Mouse (Mus musculus): ENCODE data around the gene Prkd2. TPM values are rescaled to one million over a fixed set of nuclear protein-coding genes. Genes with fewer than 3 reads are reported as not detected.
A peak's percentile ranks its signal among the peaks of the same experiment; 100 is the strongest.

Gene Prkd2
- total RNA-seq (2014; fragmentation: Nextera tagmentation) (14.2 and 19.8 TPM in 2 replicates), total RNA-seq (2017) (5.2 and 14.9 TPM in 2 replicates)

DNA sequence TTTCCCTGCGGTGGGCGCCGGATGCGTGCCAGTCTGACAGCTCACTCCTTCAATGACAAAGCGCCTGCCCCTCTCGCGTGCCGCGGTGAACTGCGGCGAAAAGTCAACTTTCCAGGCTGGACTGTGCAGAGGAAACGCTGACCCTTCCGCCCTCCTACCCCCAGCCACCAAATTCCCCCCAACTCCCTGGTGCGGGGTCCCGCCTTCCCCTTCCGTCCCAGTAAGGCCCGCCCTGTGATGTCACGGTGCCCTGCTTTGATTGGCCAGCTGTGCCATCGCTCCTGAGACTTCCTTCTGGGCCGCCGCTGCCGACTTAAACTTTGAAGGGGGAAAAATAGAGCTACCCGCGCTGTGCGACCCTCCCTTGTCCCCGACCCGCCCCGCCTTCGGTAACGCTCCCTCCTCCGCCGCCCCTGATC, at the start of gene Prkd2:
Gene Prkd2, plus strand, starts transcription at position 258 of the 419 bp plus-strand sequence.
- ATAC-seq (replicated peaks; ENCODE audit: low FRiP score, low TSS enrichment, poor library complexity, severe bottlenecking) = peak; percentile 74

DNA sequence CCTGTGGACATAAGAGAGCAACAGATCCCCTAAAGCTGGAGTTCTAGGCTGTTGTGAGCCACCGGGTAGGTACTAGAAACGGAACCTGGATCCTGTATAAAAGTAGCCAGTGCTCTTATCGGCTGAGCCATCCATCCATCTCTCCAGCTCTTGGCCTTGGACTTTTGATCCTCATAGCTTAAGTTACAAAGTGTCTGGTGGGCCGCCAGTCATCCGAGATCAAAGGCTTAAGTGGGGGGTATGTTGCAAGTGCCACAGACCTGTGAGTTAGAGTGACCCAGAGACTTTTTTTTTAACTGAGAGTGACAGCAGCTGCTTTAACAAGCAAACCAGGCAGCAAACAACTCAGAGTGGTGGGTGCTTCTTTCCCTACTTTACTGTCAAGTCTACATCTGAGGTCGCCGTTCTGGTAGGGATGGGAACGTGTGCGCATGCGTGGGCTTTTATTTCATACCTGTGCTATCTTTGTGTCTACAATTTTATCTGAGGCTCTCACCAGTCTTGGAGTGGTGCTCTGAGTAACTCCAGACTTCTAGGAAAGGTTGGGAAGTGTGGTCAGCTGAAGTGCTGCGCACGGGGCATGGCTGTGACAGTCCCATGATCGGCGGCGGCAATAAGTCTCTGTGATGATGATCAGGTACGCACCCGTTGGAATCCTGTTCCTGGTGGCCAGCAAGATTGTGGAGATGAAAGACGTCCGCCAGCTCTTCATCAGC, 49.5 kb upstream of the Prkd2 start:
- no peak for ATAC-seq (replicated peaks; ENCODE audit: low FRiP score, low TSS enrichment, poor library complexity, severe bottlenecking)

DNA sequence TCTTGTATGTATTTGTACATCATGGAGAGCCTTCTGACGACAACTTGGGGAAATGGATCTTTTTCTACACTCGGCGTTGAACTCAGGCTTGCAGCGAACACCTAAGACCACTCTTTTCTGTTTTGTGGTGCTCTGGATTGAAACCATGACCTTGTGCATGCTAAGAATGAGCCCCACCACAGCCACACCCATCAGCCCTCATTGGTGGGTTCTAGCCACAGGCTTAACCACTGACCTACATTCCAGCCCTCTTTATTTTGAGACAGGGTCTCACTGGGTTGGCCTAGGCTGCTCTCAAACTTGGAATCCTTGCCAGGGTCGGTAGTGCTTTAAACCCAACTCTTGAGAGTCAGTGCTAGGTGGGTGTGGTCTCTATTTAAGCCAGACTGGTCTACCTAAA, 47.8 kb upstream of the Prkd2 start:
- no peak for ATAC-seq (replicated peaks; ENCODE audit: low FRiP score, low TSS enrichment, poor library complexity, severe bottlenecking)

DNA sequence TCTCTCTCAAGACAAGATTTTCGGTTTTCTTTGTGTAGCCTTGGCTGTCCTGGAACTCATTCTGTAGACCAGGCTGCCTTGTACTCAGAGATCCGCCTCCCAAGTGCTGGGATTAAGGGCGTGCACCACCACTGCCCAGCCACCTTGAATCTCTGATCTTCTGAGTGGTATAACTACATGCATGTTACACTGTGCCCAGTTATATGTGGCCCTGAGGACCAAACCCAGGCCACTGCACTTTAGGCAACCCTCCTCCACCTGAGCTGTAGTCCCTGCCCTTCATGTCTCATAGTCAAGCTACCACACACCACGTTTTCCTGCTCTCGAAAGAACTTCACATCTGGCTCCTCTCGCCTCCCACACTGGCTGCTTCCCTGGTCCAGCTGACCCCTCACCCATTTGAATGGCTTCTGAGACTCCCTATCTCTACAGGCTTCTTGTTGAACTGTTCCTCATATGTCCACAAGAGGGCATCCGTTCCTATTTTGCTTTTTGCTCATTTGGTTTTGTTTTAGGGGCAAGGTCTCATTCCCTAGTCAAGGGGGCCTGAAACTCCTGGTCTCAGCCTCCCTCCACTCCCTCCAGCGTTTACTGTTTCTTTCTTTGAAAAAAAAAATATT, 38.2 kb upstream of the Prkd2 start:
- peak; percentile 81 for ATAC-seq (replicated peaks; ENCODE audit: low FRiP score, low TSS enrichment, poor library complexity, severe bottlenecking)

DNA sequence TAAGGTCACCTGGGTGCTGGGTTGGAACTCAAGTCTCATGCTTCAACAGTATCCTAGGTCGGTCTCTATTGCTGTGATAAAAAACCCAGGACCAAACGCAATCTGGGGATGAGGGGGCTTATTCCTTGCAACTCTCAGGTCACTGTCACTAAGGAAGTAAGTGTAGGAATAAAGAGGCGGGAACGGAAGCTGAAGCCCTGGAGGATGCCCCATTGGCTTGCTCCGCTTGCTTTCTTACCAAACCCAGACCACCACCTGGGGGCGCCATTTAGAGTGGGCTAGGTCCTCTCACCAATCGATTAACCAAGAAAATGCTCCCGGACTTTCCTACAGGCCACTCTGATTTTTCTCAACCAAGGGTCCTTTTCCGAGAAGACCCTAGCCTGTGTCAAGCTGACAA, 34.8 kb upstream of the Prkd2 start:
- no peak for ATAC-seq (replicated peaks; ENCODE audit: low FRiP score, low TSS enrichment, poor library complexity, severe bottlenecking)

DNA sequence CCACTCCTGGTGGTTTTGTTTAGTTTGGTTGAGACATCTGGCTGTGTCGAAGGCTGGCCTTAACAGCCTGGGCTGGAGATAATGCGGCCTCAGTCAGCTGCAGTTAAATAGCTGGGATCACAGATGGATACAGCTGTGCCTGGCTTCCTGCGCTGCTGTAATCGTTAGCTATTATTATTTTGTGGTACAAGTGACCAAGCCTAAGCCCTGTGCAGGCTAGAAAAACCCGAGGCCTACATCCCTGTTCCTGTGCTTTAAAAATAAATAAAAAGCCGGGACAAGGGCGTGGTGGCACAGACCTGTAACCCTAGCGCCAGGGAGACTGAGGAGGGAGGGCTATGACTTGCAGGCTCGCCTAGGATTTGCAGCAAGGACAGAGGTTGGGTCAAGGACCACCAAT, 34.1 kb upstream of the Prkd2 start:
- ATAC-seq (replicated peaks; ENCODE audit: low FRiP score, low TSS enrichment, poor library complexity, severe bottlenecking) = no peak

DNA sequence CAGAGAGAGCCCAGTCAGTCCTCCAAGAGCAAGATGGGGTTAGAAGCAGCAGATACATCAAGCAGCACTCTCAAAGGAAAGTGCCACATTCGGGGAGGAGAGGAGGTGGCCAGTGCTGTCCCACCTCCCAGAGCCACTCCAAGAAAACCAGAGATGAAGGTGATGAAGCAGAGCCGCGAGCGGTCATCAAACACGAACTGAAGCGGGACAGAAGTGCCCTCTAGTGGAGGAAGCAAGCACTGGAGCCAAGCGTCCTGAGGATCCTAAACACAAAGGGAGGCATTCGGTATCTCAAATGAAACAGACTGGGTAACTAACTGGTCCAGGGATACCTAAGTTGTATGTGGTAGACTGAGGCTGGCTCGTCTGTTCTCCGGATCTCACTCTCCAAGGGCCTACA, 33.0 kb upstream of the Prkd2 start:
- ATAC-seq (replicated peaks; ENCODE audit: low FRiP score, low TSS enrichment, poor library complexity, severe bottlenecking) = peak; percentile 77

DNA sequence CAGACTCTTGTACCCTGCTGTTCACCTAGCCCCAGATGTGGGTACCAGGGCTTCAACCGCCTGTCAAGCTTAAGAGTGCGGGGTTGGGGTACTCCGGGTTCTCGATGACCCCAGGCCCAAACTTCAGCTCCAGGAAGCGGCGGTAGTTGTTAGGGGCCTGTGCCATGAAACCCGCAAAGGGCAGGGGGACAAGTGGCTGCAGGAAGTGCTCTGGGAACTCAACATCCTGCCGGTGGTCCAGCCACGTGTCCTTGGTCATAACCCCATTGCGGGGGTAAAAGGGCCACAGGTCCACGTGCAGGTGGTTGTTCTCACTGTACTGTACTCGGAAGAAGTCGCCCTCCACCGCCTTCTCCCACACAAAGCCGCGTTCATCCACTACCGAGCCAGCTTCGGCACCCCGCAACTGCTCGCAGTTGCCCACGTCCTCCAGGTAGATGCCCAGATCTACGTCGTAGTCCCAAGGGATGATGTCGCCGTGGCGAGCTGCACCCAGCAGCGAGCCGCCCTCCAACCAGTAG, 32.2 kb upstream of the Prkd2 start:
- no peak for ATAC-seq (replicated peaks; ENCODE audit: low FRiP score, low TSS enrichment, poor library complexity, severe bottlenecking)

DNA sequence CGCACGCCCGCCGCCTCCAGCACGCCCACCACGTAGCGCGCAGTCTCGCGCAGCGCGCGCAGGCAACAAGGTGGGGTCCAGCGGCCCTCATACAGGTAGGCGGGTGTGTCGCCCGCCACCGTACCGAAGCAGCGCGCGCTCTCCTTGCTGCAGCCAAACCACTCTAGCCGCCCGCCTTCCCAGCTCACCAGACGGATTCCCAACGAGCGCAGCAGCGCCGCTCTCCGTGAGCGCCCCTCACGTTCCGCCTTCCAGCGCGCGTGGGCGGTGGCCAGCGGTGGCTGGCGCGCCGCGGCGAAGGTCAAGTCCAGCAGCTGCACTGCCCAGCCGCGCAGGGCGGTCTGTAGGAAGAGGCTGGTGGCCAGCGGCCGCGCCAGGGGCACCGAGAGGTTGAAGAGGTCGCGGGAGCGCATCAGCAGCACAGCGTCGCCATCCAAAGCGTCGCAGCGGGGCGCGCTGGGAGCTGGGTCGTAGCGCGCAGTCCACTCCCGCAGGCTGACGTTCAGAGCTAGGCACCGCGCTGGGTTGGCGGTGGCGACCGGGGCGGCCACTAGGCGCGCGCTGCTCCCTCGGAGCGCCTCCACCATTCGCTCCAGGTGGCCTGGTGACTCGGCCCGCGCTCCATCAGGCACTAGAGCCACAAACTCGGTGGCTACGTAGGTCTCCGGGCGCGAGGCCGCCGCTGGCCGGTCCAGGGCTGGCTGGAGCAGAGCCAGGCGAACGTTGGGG, 31.6 kb upstream of the Prkd2 start:
- no peak for ATAC-seq (replicated peaks; ENCODE audit: low FRiP score, low TSS enrichment, poor library complexity, severe bottlenecking)

DNA sequence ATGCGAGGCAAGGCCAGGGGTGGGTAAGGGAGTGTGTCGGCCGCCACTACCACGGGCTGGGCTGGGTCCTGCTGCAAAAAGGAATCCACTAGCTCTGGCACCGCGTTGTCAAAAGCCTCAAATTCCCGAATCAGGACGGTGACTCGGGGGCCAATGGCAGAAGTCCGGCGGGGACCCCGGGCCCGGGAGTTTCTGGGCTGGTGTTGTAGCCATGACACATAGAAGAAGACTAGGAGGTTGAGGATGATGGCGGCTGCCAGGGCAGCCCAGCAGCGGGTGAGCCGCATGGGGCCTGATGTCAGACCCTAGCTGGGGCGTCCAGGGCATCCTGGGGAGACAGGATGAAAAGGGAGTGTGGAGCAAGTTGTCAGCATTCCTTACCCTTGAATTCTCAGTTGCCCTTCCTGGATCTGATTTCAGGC, 31.0 kb upstream of the Prkd2 start:
- ATAC-seq (replicated peaks; ENCODE audit: low FRiP score, low TSS enrichment, poor library complexity, severe bottlenecking) = no peak

DNA sequence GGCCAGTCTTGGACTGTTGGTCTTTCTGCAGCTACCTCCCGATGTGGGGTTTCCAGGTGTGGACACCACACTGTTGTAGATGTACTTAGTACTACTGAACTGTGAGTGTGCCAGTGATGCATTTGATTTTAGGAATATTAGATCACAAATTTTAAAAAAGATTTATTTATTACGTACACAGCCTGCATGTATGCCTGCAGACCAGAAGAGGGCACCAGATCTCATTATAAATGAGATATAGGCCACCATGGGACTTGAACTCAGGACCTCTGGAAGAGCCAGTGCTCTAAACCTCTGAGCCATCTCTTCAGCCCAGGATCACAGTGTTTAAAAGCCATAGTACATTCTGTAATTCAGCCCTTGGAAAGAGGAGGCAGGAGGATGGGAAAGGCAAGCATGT, 30.2 kb upstream of the Prkd2 start:
- ATAC-seq (replicated peaks; ENCODE audit: low FRiP score, low TSS enrichment, poor library complexity, severe bottlenecking) = no peak

DNA sequence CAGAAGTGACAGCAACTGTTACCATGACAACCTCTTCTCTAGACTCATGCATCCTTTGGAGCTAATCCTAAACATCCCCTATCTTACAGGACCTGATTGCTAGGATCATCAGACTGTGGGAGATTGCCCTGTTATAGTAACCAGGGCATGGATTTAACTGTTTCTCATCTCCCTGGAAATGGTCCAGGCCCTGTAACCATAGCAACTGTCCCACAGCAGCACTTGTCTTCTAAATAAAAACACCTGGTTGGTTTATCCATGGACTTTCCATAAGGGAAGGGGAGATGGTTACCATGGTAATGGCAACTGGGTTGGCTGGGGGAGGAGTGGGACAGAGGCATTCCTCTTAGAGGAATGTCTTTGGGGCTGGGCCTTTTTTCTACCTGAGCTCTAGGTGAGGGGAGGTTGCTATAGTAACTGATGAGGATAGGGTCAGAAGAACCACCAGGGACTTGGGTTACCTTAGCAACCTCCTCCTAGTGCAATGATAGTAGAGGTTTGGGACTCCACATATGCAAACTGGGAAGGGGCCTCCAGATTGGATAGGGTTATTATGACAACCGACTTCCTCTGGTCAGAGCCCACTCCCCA, 27.3 kb upstream of the Prkd2 start, which contains the start of gene Strn4:
Gene Strn4, plus strand, starts transcription at position 539 of the 591 bp plus-strand sequence.
- no peak for ATAC-seq (replicated peaks; ENCODE audit: low FRiP score, low TSS enrichment, poor library complexity, severe bottlenecking)

DNA sequence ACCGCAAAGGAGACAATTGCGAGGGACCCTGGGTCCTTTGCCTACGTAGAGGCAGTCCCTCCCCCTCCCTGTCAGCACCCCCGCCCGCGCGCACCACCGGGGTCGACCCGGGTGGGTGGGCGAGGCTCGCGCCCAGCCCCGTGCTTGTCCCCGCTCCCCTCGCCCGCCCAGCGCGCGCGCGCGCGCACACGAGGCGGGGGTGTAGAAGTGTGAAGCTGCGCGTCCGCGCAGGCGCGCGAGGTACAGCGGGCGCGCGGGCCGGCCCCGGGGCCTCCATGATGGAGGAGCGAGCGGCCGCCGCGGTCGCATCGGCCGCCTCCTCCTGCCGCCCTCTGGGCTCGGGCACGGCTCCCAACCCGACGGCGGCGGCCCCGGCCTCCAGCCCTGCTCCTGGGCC, 26.6 kb upstream of the Prkd2 start:
- no peak for ATAC-seq (replicated peaks; ENCODE audit: low FRiP score, low TSS enrichment, poor library complexity, severe bottlenecking)

DNA sequence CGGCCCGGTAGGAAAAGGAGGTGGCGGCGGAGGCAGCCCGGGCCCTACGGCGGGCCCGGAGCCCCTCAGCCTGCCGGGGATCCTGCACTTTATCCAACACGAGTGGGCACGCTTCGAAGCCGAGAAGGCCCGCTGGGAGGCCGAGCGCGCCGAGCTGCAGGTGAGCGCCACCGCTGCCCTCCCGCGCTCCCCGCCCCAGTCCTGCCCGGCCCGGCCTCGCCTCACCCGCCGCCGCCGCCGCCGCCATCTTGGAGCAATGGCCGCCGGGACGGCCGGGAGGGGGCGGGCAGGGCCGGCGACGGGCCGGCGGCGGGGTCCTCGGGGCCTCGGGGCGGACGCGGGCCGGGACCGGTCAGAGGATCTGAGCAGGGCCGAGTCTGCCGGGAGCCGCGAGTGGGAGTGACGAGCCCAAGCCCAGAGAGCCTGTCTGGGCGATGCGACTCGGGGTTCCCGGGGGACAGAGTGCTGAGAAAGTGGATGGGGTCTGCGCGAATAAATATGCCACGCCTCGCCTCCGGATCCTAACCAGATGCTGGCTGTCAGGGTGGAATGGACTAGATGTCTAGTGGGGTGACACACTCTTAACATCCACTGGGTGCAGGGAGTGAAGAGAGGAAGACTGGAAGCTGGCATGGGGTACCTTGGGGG, 26.1 kb upstream of the Prkd2 start, which contains the start of gene Fkrp:
Gene Fkrp, minus strand, starts transcription at position 258 of the 648 bp plus-strand sequence.
- ATAC-seq (replicated peaks; ENCODE audit: low FRiP score, low TSS enrichment, poor library complexity, severe bottlenecking) = no peak

DNA sequence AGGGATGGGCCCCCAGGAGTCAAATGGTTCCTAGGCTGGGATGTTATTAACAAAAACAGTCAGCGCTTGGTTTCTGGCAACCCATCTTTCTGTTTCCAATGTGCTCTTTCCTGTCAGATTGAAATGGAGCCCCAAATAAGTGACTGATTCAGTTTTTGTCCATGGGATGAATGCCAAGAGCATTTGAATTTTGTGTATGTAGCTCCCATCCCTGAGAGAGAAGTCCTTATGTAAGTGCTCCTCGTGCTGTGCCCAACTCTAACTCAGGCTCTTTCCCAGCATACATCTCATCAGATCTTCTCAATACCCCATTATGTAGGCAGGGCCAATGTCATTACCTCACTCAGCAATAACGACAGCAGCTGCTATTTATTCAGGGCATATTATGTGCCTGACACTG, 25.0 kb upstream of the Prkd2 start:
- ATAC-seq (replicated peaks; ENCODE audit: low FRiP score, low TSS enrichment, poor library complexity, severe bottlenecking) = no peak

DNA sequence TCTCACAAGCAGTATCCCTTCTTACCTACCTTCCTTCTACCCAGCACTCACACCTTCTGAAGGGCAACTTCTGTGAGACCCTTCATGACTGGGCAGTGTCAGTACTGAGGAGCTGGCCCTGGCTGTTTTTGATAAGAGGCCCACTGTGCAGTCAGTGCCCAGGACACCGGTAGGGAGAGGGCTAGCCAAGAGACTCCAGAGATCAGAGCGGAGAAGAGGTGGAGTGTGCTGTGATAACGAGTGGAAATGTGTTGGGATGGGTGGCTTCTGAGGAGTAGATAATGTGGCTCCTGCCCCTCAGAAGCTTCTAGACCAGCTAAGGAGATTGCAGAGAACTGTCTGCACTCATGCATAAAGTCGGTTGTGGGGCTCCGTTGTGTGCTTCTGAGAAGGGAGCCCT, 22.9 kb upstream of the Prkd2 start:
- peak; percentile 83 for ATAC-seq (replicated peaks; ENCODE audit: low FRiP score, low TSS enrichment, poor library complexity, severe bottlenecking)

DNA sequence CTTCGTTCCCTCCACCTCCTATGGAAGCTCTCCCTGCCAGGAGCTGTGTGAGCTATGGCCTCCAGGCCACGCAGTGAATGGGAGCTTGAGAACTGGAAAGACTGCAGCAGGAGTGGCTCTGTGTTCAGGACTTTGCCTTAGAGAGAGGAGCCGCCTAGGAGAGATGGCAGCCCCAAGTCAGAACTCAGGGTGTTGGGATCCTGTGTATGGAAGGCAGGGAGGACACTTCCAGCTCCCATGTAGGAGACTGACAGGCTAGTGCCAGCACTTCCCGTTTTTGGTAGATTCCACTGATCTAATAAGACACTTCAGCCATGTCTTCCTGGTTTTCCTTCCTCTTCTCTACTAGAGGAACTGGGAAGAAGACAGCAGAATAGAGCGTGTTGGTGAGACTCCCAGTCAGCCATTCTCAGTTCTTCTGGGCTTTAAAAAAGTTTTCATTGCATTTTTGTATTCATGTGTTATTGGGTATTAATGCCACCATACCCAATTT, 22.4 kb upstream of the Prkd2 start:
- no peak; the same call in 1 of the 2 replicates for ATAC-seq (replicated peaks; ENCODE audit: low FRiP score, low TSS enrichment, poor library complexity, severe bottlenecking)

DNA sequence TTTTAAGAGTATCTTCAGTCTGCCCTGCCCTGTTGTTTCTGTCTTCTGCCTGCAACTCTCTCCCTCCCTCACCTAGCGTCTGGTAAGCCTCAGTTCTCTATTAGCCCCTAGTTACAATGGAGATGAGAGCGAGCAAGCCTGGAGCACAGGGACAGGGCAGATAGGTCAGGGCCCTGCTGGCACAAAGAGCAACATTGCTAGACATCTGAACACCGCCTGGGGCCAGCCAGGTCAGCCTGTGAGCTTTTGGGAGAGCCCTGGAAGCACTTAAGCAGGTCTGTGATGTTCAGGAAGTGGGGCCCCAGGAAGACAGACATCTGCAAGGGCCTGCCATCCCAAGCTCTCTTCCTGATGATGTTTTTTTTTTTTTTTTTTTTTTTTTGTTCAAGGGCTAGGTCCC, 21.6 kb upstream of the Prkd2 start:
- no peak for ATAC-seq (replicated peaks; ENCODE audit: low FRiP score, low TSS enrichment, poor library complexity, severe bottlenecking)

DNA sequence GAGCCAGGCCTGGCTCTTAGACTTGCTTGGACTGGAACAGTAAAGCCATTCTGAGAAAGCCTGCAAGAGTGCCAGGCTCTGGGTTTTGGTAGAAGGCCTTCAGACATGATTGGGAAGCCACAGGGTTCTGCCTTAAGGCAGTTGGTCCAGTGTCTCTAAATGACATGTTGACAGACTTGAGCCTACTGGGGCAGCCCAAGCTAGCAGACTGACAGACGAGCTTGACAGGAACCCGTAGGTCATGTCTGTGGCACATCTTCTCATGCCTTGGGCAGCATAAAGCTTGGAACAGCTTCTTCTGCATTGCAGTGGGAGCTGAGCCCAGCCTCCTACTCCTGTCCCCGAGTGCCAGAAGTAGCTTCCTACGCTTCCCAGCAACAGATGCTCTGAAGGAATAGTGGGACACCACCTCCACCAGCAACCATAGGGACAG, 21.0 kb upstream of the Prkd2 start:
- ATAC-seq (replicated peaks; ENCODE audit: low FRiP score, low TSS enrichment, poor library complexity, severe bottlenecking) = no peak
